Mouse (Mus musculus): ENCODE data around the gene Rnf43. TPM values are rescaled to one million over a fixed set of nuclear protein-coding genes. Genes with fewer than 3 reads are reported as not detected.

Gene Rnf43
- polyA plus RNA-seq, 1 experiment from 2014 or later, result 0.96 TPM

DNA sequence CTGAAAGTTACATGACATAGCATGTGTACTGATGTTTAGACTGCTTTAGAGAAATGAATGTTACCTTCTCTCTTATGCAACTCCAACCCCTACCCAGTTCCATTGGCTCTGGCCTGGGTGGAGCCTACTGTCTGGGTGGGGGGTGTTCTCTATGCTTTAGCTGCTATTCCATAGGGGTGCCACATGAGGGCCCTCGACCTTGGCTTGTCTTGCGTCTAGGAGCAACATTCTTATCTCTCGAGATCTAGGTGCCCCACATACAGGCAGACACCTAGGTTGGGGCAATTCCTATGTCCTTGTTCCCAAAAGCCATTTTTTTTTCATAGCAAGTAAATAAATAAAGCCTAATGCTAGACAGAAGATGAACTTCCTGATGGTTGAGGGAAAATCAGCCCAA is 97.1 kb downstream of the Rnf43 start:
- H3K9me3 ChIP-seq (replicated peaks; ENCODE audit: control insufficient read depth, low read length), result no peaks in the 10 kb centered on the region
- no peak overlapping the region for H3K27ac ChIP-seq (ENCODE audit: low read depth, low read length)
- H3K4me3 ChIP-seq (ENCODE audit: low read depth, low read length), result no peak overlapping the region
- peaks cover 54% of the 10 kb centered on the region for H3K27me3 ChIP-seq (ENCODE audit: control insufficient read depth, insufficient read depth, low read length)
- H3K9ac ChIP-seq (ENCODE audit: low read depth, low read length), result no peak overlapping the region
- 4% methylated on average over 3 of the region's 3 CpGs for WGBS (ENCODE audit: insufficient replicate concordance)
- H3K36me3 ChIP-seq (ENCODE audit: control insufficient read depth, insufficient read depth, low read length), result no peaks in the 10 kb centered on the region
- ATAC-seq (replicated peaks; ENCODE audit: insufficient number of reproducible peaks, low FRiP score, low TSS enrichment), result no peak
- peaks cover 7% of the 10 kb centered on the region for H3K4me1 ChIP-seq (ENCODE audit: control insufficient read depth, insufficient read depth, low read length)
- H3K4me2 ChIP-seq, result no peak overlapping the region

DNA sequence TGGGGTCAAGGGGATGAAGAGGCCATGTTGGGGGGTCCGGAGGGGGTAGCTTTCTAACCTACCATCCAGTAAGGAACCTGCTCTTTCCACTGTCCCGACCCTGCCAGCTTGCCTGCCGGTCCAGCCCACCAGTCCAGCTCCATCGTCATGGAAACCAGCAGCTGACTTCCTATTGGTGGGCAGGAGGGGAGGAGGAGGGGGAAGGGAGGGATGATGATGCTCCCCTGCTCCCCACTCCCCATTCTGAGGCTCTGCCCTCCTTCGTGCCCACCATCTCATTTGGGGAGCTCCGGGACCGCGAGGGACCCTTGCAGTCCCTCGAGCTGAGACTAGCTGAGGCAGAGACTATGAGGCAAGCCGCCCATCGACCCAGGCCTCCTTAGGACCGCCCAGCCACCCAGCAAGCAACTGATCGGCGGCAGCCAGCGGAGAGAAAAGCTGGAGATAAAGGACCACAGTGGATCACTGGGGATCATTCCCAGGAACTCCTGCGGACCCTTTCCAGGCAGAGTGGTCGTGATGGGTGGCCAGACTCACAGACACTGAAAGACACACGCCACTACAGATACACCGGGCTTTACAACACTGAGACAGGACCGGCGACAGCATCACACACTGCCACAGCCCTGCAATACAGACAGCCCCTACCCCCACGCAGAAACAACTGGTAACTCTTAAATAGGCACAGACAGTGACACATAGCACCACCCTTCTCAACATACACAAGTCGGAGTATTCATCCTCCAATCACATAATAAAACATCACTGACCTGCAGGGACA is 98.0 kb downstream of the Rnf43 start, which contains the start of gene Tspoap1:
Tspoap1 (plus strand) TSS at position 241 of the 781 bp plus-strand sequence.
- WGBS (ENCODE audit: insufficient replicate concordance), result 8% methylated on average over 23 of the region's 23 CpGs
- Histone ChIP-seq H3K27ac (ENCODE audit: low read depth, low read length) (no peak within 1 kb of the TSS), H3K4me3 (ENCODE audit: low read depth, low read length) (no peak within 1 kb of the TSS), H3K4me2 (no peak within 1 kb of the TSS), H3K4me1 (ENCODE audit: control insufficient read depth, insufficient read depth, low read length) (peaks cover 8% of the 10 kb centered on the region), H3K9ac (ENCODE audit: low read depth, low read length) (no peak within 1 kb of the TSS), H3K36me3 (ENCODE audit: control insufficient read depth, insufficient read depth, low read length) (no peaks in the 10 kb centered on the region), H3K9me3 (replicated peaks; ENCODE audit: control insufficient read depth, low read length) (no peaks in the 10 kb centered on the region), H3K27me3 (ENCODE audit: control insufficient read depth, insufficient read depth, low read length) (peaks cover 62% of the 10 kb centered on the region)
- ATAC-seq (replicated peaks; ENCODE audit: insufficient number of reproducible peaks, low FRiP score, low TSS enrichment), result no peak

DNA sequence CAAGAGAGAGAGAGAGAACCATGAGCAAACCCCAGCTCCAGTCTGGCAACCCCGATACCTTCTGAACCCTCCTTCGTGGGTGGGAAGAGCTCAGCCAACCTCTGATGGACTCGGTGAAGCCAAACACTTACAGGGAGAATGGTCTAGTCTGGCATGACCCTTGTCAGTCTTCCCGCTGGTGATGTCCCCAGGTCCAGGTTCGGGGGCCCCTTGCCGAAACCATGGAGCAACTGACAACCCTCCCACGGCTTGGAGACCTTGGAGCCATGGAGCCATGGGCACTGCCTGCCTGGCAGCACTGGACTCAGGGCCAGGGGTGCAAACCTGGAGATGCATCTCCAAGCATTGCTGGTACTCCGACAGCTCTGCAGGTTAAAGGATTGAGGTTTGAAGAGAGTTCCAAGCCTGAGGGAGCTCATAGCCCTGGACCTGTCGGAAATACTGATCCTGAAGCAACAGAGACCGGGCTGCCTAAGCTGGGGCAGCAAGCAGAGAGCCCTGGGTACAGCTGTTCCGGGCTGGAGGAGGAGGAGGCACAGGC is 98.7 kb downstream of the Rnf43 start:
- WGBS (ENCODE audit: insufficient replicate concordance), result 64% methylated on average over 11 of the region's 11 CpGs
- no peak for ATAC-seq (replicated peaks; ENCODE audit: insufficient number of reproducible peaks, low FRiP score, low TSS enrichment)
- no peaks in the 10 kb centered on the region for H3K36me3 ChIP-seq (ENCODE audit: control insufficient read depth, insufficient read depth, low read length)

DNA sequence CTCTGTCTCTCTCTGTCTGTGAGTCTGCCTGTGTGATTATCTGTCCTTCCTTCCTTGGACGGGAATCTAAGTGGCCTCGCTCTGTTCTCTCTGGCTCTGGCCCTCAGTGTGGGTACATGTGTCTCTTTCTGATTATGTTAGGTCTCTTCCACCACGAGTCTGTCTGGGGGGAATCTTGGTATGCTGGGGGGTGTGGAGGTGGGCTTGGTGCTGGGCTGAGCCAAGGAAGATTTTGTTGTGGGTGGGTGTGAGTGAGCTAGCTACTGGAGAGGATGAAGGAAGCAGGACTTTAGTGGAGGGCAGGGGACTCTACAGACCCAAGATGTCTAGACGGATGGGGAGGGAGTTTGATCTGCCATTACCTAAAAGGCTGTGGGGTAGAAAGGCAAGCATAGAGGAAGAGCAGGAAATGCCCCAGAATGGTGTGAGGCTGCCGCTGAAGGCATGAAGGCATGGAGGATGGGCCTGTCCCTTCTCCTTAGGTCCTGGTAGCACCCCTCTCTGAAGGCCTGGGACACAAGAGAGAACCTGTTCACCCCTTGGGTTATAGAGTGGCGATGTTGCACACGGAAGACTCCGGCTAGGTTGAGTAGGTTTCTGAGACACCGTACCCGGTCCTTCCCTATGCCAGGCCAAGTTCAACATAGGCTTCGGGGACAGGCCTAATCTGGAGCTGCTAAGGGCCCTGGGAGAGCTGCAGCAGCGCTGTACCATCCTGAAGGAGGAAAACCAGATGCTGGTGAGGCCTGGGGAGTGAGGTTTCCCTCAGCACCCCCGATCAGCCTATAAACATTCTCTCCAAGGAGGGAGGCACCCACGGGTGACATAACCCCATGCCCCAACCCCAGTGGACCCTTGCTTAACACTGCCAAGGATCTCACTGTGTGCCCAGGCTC is 99.5 kb downstream of the Rnf43 start:
- H3K4me1 ChIP-seq (ENCODE audit: control insufficient read depth, insufficient read depth, low read length), result peaks cover 8% of the 10 kb centered on the region
- no peak overlapping the region for H3K27ac ChIP-seq (ENCODE audit: low read depth, low read length)
- WGBS (ENCODE audit: insufficient replicate concordance), result 65% methylated on average over 14 of the region's 14 CpGs
- no peaks in the 10 kb centered on the region for H3K9me3 ChIP-seq (replicated peaks; ENCODE audit: control insufficient read depth, low read length)
- no peak overlapping the region for H3K4me2 ChIP-seq
- H3K27me3 ChIP-seq (ENCODE audit: control insufficient read depth, insufficient read depth, low read length), result peaks cover 78% of the 10 kb centered on the region
- no peak for ATAC-seq (replicated peaks; ENCODE audit: insufficient number of reproducible peaks, low FRiP score, low TSS enrichment)
- no peaks in the 10 kb centered on the region for H3K36me3 ChIP-seq (ENCODE audit: control insufficient read depth, insufficient read depth, low read length)
- H3K9ac ChIP-seq (ENCODE audit: low read depth, low read length), result no peak overlapping the region
- no peak overlapping the region for H3K4me3 ChIP-seq (ENCODE audit: low read depth, low read length)

More for the DNA sequence above, 98.7 kb downstream of the Rnf43 start:
- Histone ChIP-seq H3K27ac (ENCODE audit: low read depth, low read length) (no peak overlapping the region), H3K9me3 (replicated peaks; ENCODE audit: control insufficient read depth, low read length) (no peaks in the 10 kb centered on the region), H3K27me3 (ENCODE audit: control insufficient read depth, insufficient read depth, low read length) (peaks cover 70% of the 10 kb centered on the region), H3K4me3 (ENCODE audit: low read depth, low read length) (no peak overlapping the region), H3K4me1 (ENCODE audit: control insufficient read depth, insufficient read depth, low read length) (peaks cover 8% of the 10 kb centered on the region), H3K4me2 (no peak overlapping the region), H3K9ac (ENCODE audit: low read depth, low read length) (no peak overlapping the region)

DNA sequence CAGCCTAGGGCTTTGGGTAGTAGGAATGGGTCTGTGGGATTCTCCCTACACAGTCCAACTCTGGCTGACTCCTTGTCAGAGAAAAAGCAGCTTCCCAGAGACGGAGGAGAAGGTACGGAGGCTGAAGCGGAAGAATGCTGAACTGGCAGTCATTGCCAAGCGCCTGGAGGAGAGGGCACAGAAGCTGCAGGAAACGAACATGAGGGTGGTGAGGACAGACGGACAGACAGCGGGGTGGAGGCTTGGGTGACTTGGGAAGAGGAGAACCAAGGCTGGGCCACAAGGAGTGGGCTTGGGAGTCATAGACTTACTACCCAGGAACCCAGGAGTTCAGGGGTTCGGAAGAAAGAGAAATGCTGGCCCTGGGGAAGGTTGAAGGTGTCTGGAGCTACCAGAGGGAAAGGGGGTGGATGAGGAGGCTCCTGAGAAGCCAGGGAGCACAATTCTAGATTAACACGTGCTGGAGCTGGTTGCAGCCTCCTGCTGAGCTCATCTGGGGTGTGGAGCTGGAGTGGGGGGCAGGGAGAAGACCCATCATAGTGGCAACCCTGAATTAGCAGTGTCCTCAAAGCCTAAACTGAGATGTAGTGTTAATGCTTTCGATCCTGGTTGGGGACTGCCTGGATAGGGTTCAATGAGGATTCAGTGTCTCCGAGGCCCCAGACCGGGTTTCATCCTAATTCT is 100.3 kb downstream of the Rnf43 start:
- no peak overlapping the region; the same call in 1 of the 2 replicates for H3K4me2 ChIP-seq
- no peaks in the 10 kb centered on the region for H3K9me3 ChIP-seq (replicated peaks; ENCODE audit: control insufficient read depth, low read length)
- peaks cover 81% of the 10 kb centered on the region for H3K27me3 ChIP-seq (ENCODE audit: control insufficient read depth, insufficient read depth, low read length)
- 0 out of 2 replicates have a peak overlapping the region, but pooled peaks have one; percentile 43 for H3K4me3 ChIP-seq (ENCODE audit: low read depth, low read length)
- H3K4me1 ChIP-seq (ENCODE audit: control insufficient read depth, insufficient read depth, low read length), result peaks cover 8% of the 10 kb centered on the region
- no peaks in the 10 kb centered on the region for H3K36me3 ChIP-seq (ENCODE audit: control insufficient read depth, insufficient read depth, low read length)
- no peak overlapping the region for H3K27ac ChIP-seq (ENCODE audit: low read depth, low read length)
- no peak overlapping the region for H3K9ac ChIP-seq (ENCODE audit: low read depth, low read length)
- ATAC-seq (replicated peaks; ENCODE audit: insufficient number of reproducible peaks, low FRiP score, low TSS enrichment), result no peak
- WGBS (ENCODE audit: insufficient replicate concordance), result 45% methylated on average over 12 of the region's 12 CpGs

DNA sequence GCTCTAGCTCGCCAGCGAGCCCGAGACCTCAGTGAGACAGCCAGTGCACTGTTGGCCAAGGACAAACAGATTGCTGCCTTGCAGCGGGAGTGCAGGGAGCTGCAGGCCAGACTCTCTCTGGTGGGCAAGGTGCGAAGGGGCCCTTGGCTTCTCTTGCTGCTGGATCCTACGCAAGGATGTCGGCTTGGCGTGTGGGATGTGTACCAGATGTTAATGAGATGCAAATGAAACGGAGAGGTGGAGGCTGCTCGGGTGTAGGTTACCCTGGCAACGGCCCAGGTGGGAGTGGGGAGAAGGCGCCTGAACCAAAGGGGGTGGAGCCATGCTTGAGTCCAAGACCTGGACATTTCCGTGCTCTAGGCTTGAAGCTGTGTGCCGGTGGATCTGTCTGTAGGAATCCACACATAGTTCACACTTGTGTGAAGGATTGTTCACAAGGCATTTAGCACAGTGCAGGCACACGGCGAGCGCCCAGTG is 101.0 kb downstream of the Rnf43 start:
- Histone ChIP-seq H3K4me2 (peak overlapping the region; percentile 75), H3K27me3 (ENCODE audit: control insufficient read depth, insufficient read depth, low read length) (peaks cover 88% of the 10 kb centered on the region), H3K4me1 (ENCODE audit: control insufficient read depth, insufficient read depth, low read length) (peaks cover 8% of the 10 kb centered on the region), H3K36me3 (ENCODE audit: control insufficient read depth, insufficient read depth, low read length) (no peaks in the 10 kb centered on the region), H3K27ac (ENCODE audit: low read depth, low read length) (no peak overlapping the region), H3K4me3 (ENCODE audit: low read depth, low read length) (peak overlapping the region; percentile 43), H3K9ac (ENCODE audit: low read depth, low read length) (no peak overlapping the region), H3K9me3 (replicated peaks; ENCODE audit: control insufficient read depth, low read length) (no peaks in the 10 kb centered on the region)
- ATAC-seq (replicated peaks; ENCODE audit: insufficient number of reproducible peaks, low FRiP score, low TSS enrichment), result no peak
- WGBS (ENCODE audit: insufficient replicate concordance), result 2% methylated on average over 17 of the region's 17 CpGs

DNA sequence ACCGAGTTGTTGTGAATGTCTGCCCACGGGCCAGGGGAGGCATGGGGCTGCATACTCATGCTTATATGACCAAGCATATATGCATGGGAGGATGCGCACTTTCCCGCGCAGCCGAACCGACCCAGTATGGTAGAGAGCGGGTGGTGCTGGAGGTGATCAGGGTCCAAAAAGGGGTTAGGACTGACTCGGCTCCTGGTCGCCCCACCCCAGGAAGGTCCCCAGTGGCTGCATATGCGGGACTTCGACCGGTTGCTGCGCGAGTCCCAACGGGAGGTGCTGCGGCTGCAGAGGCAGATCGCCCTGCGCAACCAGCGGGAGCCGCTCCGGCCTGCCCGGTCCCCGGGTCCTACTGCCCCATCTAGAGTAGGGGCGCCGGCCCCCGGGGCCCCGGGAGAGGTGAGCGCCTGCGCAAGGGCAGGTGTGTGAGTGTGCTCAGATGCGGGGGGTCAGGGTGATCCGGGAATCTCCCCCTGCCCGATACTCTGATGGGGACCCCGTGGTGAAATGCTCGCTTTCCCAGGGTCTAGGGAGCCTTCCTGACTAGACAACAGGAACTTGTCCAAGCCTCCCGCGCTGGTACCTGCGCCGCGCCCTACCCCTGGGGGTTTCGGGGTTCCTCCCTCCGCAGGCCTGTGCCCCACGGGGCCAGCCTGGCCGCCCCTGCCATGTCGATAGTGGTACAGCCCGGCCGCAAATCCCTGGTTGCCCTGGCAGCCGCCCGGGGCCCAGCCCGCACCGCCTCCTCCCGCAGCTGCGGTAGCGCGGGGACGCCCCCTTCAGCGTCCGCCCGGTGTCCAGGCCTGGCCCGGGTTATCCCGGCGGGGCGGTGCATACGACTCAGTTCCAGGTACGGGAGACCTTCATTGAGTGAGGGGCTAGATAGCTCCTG is 101.7 kb downstream of the Rnf43 start:
- ATAC-seq (replicated peaks; ENCODE audit: insufficient number of reproducible peaks, low FRiP score, low TSS enrichment), result 0 out of 2 replicates have a peak, but pooled peaks have one; percentile 20
- Histone ChIP-seq H3K27ac (ENCODE audit: low read depth, low read length) (no peak overlapping the region), H3K36me3 (ENCODE audit: control insufficient read depth, insufficient read depth, low read length) (no peaks in the 10 kb centered on the region), H3K4me3 (ENCODE audit: low read depth, low read length) (peak overlapping the region; percentile 43), H3K4me2 (peak overlapping the region; percentile 75), H3K27me3 (ENCODE audit: control insufficient read depth, insufficient read depth, low read length) (peaks cover 90% of the 10 kb centered on the region), H3K9me3 (replicated peaks; ENCODE audit: control insufficient read depth, low read length) (no peaks in the 10 kb centered on the region), H3K4me1 (ENCODE audit: control insufficient read depth, insufficient read depth, low read length) (peaks cover 8% of the 10 kb centered on the region), H3K9ac (ENCODE audit: low read depth, low read length) (peak overlapping the region; percentile 12; the same call in 1 of the 2 replicates)
- WGBS (ENCODE audit: insufficient replicate concordance), result 1% methylated on average over 65 of the region's 65 CpGs

Measured in heart, embryonic 11.5 days (tissue).